Mouse (Mus musculus): Measurements from ENCODE around the gene Cd46. TPM values are rescaled to one million over a fixed set of nuclear protein-coding genes. Genes with fewer than 3 reads are reported as not detected.
A peak's percentile ranks its signal among the peaks of the same experiment; 100 is the strongest.

Cd46 gene
- 7.0 and 9.3 TPM in 2 replicates for polyA plus RNA-seq (2012; rRNA removed)

GRCm38 (mm10) chr1:195092220-195092720 is at the start of gene Cd46:
Gene Cd46, minus strand, starts transcription at chr1:195092249.
- DNase-seq (ENCODE audit: extremely low spot score in 1 of 2, low spot score in 1 of 2) = no peak

- no peak for DNase-seq (ENCODE audit: extremely low spot score in 1 of 2, low spot score in 1 of 2)
Measured at GRCm38 (mm10) chr1:195132070-195132469, 40.0 kb upstream of the Cd46 start.

- no peak for DNase-seq (ENCODE audit: extremely low spot score in 1 of 2, low spot score in 1 of 2)
Measured at GRCm38 (mm10) chr1:195131675-195132015, 39.6 kb upstream of the Cd46 start.

GRCm38 (mm10) chr1:195130953-195131674 is 39.1 kb upstream of the Cd46 start, which contains the start of gene Cr1l:
Gene Cr1l, minus strand, starts transcription at chr1:195131586.
- peak; percentile 71 to 90 for DNase-seq (ENCODE audit: extremely low spot score in 1 of 2, low spot score in 1 of 2)

GRCm38 (mm10) chr1:195130479-195130878 is 38.4 kb upstream of the Cd46 start:
- peak in 1 of 2 experiments; percentile 17 for DNase-seq (ENCODE audit: extremely low spot score in 1 of 2, low spot score in 1 of 2)

- DNase-seq (ENCODE audit: extremely low spot score in 1 of 2, low spot score in 1 of 2) = no peak
Measured at GRCm38 (mm10) chr1:195129867-195130266, 37.8 kb upstream of the Cd46 start.

GRCm38 (mm10) chr1:195114414-195114813 is 22.4 kb upstream of the Cd46 start:
- no peak for DNase-seq (ENCODE audit: extremely low spot score in 1 of 2, low spot score in 1 of 2)

GRCm38 (mm10) chr1:195113621-195114020 is 21.6 kb upstream of the Cd46 start:
- no peak for DNase-seq (ENCODE audit: extremely low spot score in 1 of 2, low spot score in 1 of 2)

GRCm38 (mm10) chr1:195100693-195101092 is 8.6 kb upstream of the Cd46 start:
- DNase-seq (ENCODE audit: extremely low spot score in 1 of 2, low spot score in 1 of 2) = no peak

GRCm38 (mm10) chr1:195098004-195098403 is 6.0 kb upstream of the Cd46 start:
- no peak for DNase-seq (ENCODE audit: extremely low spot score in 1 of 2, low spot score in 1 of 2)

- DNase-seq (ENCODE audit: extremely low spot score in 1 of 2, low spot score in 1 of 2) = no peak
Measured at GRCm38 (mm10) chr1:195091699-195092219, 290 bp downstream of the Cd46 start.

- DNase-seq (ENCODE audit: extremely low spot score in 1 of 2, low spot score in 1 of 2) = no peak
Measured at GRCm38 (mm10) chr1:195082142-195082541, 9.9 kb downstream of the Cd46 start.

GRCm38 (mm10) chr1:195040437-195040836 is 51.6 kb downstream of the Cd46 start:
- peak in 1 of 2 experiments; percentile 73 for DNase-seq (ENCODE audit: extremely low spot score in 1 of 2, low spot score in 1 of 2)

- DNase-seq (ENCODE audit: extremely low spot score in 1 of 2, low spot score in 1 of 2) = peak in 1 of 2 experiments; percentile 73
Measured at GRCm38 (mm10) chr1:195038386-195038785, 53.7 kb downstream of the Cd46 start.

- no peak for DNase-seq (ENCODE audit: extremely low spot score in 1 of 2, low spot score in 1 of 2)
Measured at GRCm38 (mm10) chr1:195037985-195038384, 54.1 kb downstream of the Cd46 start.

- DNase-seq (ENCODE audit: extremely low spot score in 1 of 2, low spot score in 1 of 2) = no peak
Measured at GRCm38 (mm10) chr1:195037483-195037882, 54.6 kb downstream of the Cd46 start.

- DNase-seq (ENCODE audit: extremely low spot score in 1 of 2, low spot score in 1 of 2) = peak in 1 of 2 experiments; percentile 78
Measured at GRCm38 (mm10) chr1:195033941-195034340, 58.1 kb downstream of the Cd46 start.

GRCm38 (mm10) chr1:195032738-195033137 is 59.3 kb downstream of the Cd46 start:
- no peak for DNase-seq (ENCODE audit: extremely low spot score in 1 of 2, low spot score in 1 of 2)

- DNase-seq (ENCODE audit: extremely low spot score in 1 of 2, low spot score in 1 of 2) = no peak
Measured at GRCm38 (mm10) chr1:195031786-195032185, 60.3 kb downstream of the Cd46 start.

- DNase-seq (ENCODE audit: extremely low spot score in 1 of 2, low spot score in 1 of 2) = no peak
Measured at GRCm38 (mm10) chr1:195027507-195027906, 64.5 kb downstream of the Cd46 start.

GRCm38 (mm10) chr1:195023848-195024247 is 68.2 kb downstream of the Cd46 start:
- DNase-seq (ENCODE audit: extremely low spot score in 1 of 2, low spot score in 1 of 2) = no peak

- no peak for DNase-seq (ENCODE audit: extremely low spot score in 1 of 2, low spot score in 1 of 2)
Measured at GRCm38 (mm10) chr1:195021831-195022230, 70.2 kb downstream of the Cd46 start.
